ENCODE assay signal across 21 mouse cellular contexts in genomic region chr7:139149373-139149772, GRCm38 (mm10).
DNase-seq lines count a peak whose midpoint lies in the region; ATAC-seq and TF ChIP-seq lines count a peak whose summit lies in the region.
"Had no signal": no experiment of that assay in that cellular context is flagged by ENCODE, and none has a peak within 500 bp of the region (broad histone marks: within the 10 kb centered on the region; RNA-seq: fewer than 3 reads in every experiment).

No protein-coding gene starts in this region.

- no peaks in the 10 kb centered on the region for H3K79me2 ChIP-seq in heart, adult 2 months (replicated peaks; ENCODE audit: control insufficient read depth, insufficient read depth, low read length)

- no peak for ATAC-seq in forebrain, postnatal 0 days
- no peak for ATAC-seq in forebrain, embryonic 13.5 days
- ATAC-seq: CD4-positive, CD25-positive, alpha-beta regulatory T cell, adult 4 months; intestine, embryonic 16.5 days; midbrain, embryonic 13.5 days had no signal

- no peak overlapping the region for H3K9ac ChIP-seq in forebrain, postnatal 0 days
- H3K9ac ChIP-seq in forebrain, embryonic 13.5 days, result no peak overlapping the region
- no peak overlapping the region for H3K9ac ChIP-seq in heart, adult 2 months (ENCODE audit: low read depth, low read length)
- H3K9ac ChIP-seq: hindbrain, embryonic 15.5 days; liver, embryonic 13.5 days; midbrain, embryonic 13.5 days had no signal

- no peak for TF ChIP-seq EP300 in heart, adult 2 months (IDR thresholded peaks at IDR 0.05; ENCODE audit: insufficient read depth, low read depth, low read length)

- H3K36me3 ChIP-seq in forebrain, postnatal 0 days (ENCODE audit: insufficient read depth), result no peaks in the 10 kb centered on the region
- H3K36me3 ChIP-seq in forebrain, embryonic 13.5 days (ENCODE audit: poor library complexity, severe bottlenecking), result no peaks in the 10 kb centered on the region
- H3K36me3 ChIP-seq in heart, adult 2 months (ENCODE audit: control insufficient read depth, insufficient read depth, low read length), result no peaks in the 10 kb centered on the region
- H3K36me3 ChIP-seq: embryonic facial prominence, embryonic 10.5 days; hindbrain, embryonic 15.5 days; liver, embryonic 13.5 days; midbrain, embryonic 13.5 days had no signal

- 35% methylated on average over 7 of the region's 7 CpGs for WGBS in forebrain, postnatal 0 days
- 39% methylated on average over 7 of the region's 7 CpGs for WGBS in forebrain, embryonic 13.5 days
- 59% methylated on average over 7 of the region's 7 CpGs for WGBS in heart, adult 2 months

- no peak for TF ChIP-seq CTCF in forebrain, postnatal 0 days (IDR thresholded peaks at IDR 0.05; ENCODE audit: low read depth)
- no peak for TF ChIP-seq CTCF in heart, adult 2 months (IDR thresholded peaks at IDR 0.05)

- H3K4me3 ChIP-seq in forebrain, postnatal 0 days (ENCODE audit: low read depth, low read length), result no peak overlapping the region
- no peak overlapping the region for H3K4me3 ChIP-seq in forebrain, embryonic 13.5 days
- H3K4me3 ChIP-seq in heart, adult 2 months, result no peak overlapping the region
- H3K4me3 ChIP-seq: embryonic facial prominence, embryonic 10.5 days; hindbrain, embryonic 15.5 days; liver, embryonic 13.5 days; midbrain, embryonic 13.5 days had no signal

- peaks cover 18% of the 10 kb centered on the region for H3K4me1 ChIP-seq in forebrain, postnatal 0 days (ENCODE audit: insufficient read depth)
- H3K4me1 ChIP-seq in forebrain, embryonic 13.5 days, result peaks cover 30% of the 10 kb centered on the region
- peaks cover 14% of the 10 kb centered on the region for H3K4me1 ChIP-seq in heart, adult 2 months (ENCODE audit: control insufficient read depth, insufficient read depth, low read length)
- H3K4me1 ChIP-seq: liver, embryonic 13.5 days had no signal

- H3K9me3 ChIP-seq in forebrain, postnatal 0 days (ENCODE audit: low read length), result no peaks in the 10 kb centered on the region
- no peaks in the 10 kb centered on the region for H3K9me3 ChIP-seq in forebrain, embryonic 13.5 days (replicated peaks)
- H3K9me3 ChIP-seq: embryonic facial prominence, embryonic 10.5 days; hindbrain, embryonic 15.5 days; liver, embryonic 13.5 days; midbrain, embryonic 13.5 days had no signal

- no peaks in the 10 kb centered on the region for H3K27me3 ChIP-seq in forebrain, postnatal 0 days (ENCODE audit: insufficient read depth, low read length)
- 0 out of 2 replicates have a peak, but pooled peaks cover 8% of the 10 kb centered on the region for H3K27me3 ChIP-seq in forebrain, embryonic 13.5 days
- H3K27me3 ChIP-seq in heart, adult 2 months (ENCODE audit: control insufficient read depth, insufficient read depth, low read length), result no peaks in the 10 kb centered on the region
- H3K27me3 ChIP-seq: hindbrain, embryonic 15.5 days had no signal

- TF ChIP-seq POLR2A in heart, adult 2 months (IDR thresholded peaks at IDR 0.05; ENCODE audit: insufficient read depth, low read depth, low read length), result no peak

- 0 out of 2 replicates have a peak overlapping the region, but pooled peaks have one; percentile 41 for H3K27ac ChIP-seq in forebrain, postnatal 0 days (ENCODE audit: low read depth, low read length)
- H3K27ac ChIP-seq in forebrain, embryonic 13.5 days, result no peak overlapping the region
- no peak overlapping the region for H3K27ac ChIP-seq in heart, adult 2 months
- H3K27ac ChIP-seq: embryonic facial prominence, embryonic 10.5 days; hindbrain, embryonic 15.5 days; liver, embryonic 13.5 days; midbrain, embryonic 13.5 days had no signal

- DNase-seq in forebrain, postnatal 0 days, result no peak
- peak; percentile 45 to 51 for DNase-seq in left cerebral cortex, adult 18-20 months (ENCODE audit: low spot score in 2 of 2)
- no peak for DNase-seq in left cerebral cortex, postnatal 4 days
- peak; percentile 47 to 55 for DNase-seq in right cerebral cortex, postnatal 10 days (ENCODE audit: low spot score in 2 of 2)
- DNase-seq in right cerebral cortex, postnatal 14 days, result no peak
- peak; percentile 52 to 62 for DNase-seq in right cerebral cortex, postnatal 36 days (ENCODE audit: low spot score in 2 of 2)
- no peak for DNase-seq in heart, adult 2 months
- DNase-seq: adrenal gland, postnatal 14 days; cerebellum, adult 11 months; cerebellum, postnatal 10 days; gastrocnemius, postnatal 36 days; kidney, postnatal 25 days; liver, embryonic 13.5 days; lung, adult 2 months; thymus, postnatal 36 days had no signal

- no peak overlapping the region for H3K4me2 ChIP-seq in forebrain, postnatal 0 days (ENCODE audit: low read depth)
- H3K4me2 ChIP-seq in forebrain, embryonic 13.5 days, result no peak overlapping the region
- H3K4me2 ChIP-seq: hindbrain, embryonic 15.5 days; liver, embryonic 13.5 days; midbrain, embryonic 13.5 days had no signal

- intact Hi-C loops in left cerebral cortex, postnatal 4 days (cut with DNase I), result no loop called here
- intact Hi-C loops in heart, adult 2 months (cut with DNase I), result loop anchor here (5.0 kb wide), 1 partner anchor 38 kb away; no protein-coding TSS in a partner anchor

Comparison
In these comparisons a context has a peak if more than half of its experiments do, and no peak if none do; other contexts are left out.
1. DNase-seq: peak in left cerebral cortex, adult 18-20 months (2 of 2), right cerebral cortex, postnatal 10 days (2 of 2) and right cerebral cortex, postnatal 36 days (2 of 2); none in forebrain, postnatal 0 days (single experiment), left cerebral cortex, postnatal 4 days (single experiment), right cerebral cortex, postnatal 14 days (single experiment) and heart, adult 2 months (0 of 2).